Mouse (Mus musculus): ENCODE results near the gene Pdcd1.
"Not testable (repeated sequence)": the region's sequence is repeated elsewhere in the genome, so short reads cannot be mapped to it uniquely, and the experiment has no call there.

DNA sequence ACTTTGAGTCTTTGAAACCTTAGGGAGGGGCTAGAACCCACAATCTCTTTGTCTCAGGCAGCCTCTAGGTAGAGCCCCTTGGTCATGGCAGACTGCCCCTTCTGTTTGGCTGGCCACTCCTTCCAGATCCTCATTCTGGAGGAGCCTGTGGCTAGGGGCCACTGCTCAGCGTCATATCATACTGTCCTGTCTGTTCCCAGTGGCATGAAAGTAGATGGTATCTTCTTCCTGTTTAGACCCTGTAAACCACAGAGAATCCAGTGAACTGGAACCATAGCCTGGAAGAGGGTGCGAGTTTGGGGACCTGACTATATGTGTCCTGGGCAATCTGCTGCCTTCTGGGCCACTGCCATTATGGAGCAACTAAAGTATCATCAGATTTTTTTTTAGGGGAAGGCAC lies 61.3 kb downstream of the Pdcd1 start:
- TF ChIP-seq CTCF (conservative IDR thresholded peaks at IDR 0.05; ENCODE audit: low read length); POU5F1 (IDR thresholded peaks at IDR 0.05; ENCODE audit: borderline replicate concordance, low read length): not testable (repeated sequence)

All from E14TG2a.4 (cell line).